Mouse (Mus musculus): ENCODE data around the gene Pfdn5. TPM values are rescaled to one million over a fixed set of nuclear protein-coding genes. Genes with fewer than 3 reads are reported as not detected.

The Pfdn5 gene
- 278 TPM for polyA plus RNA-seq (2014; fragmentation: Illumina TruSeq; extraction: RNeasy Lipid Tissue Mini Kit (QIAGEN cat#74804); ENCODE audit: low read depth, low replicate concordance)

GRCm38 (mm10) chr15:102326022-102326576, at the start of gene Pfdn5:
TSS of gene Pfdn5 (plus strand) at chr15:102326116.

GRCm38 (mm10) chr15:102279092-102279782, 46.7 kb upstream of the Pfdn5 start, which contains the start of gene Mfsd5:
TSS of gene Mfsd5 (plus strand) at chr15:102279454.

GRCm38 (mm10) chr15:102295633-102296367, 30.1 kb upstream of the Pfdn5 start, which contains the start of gene Espl1:
TSS of gene Espl1 (plus strand) at chr15:102296266.

GRCm38 (mm10) chr15:102331610-102332015, 5.7 kb downstream of the Pfdn5 start, which contains the start of gene Myg1:
TSS of gene Myg1 (plus strand) at chr15:102331709.

GRCm38 (mm10) chr15:102350138-102350941, 24.4 kb downstream of the Pfdn5 start, which contains the start of gene Aaas:
TSS of gene Aaas (minus strand) at chr15:102350771.

GRCm38 (mm10) chr15:102366733-102367344, 40.9 kb downstream of the Pfdn5 start, which contains the start of gene Sp7:
TSS of gene Sp7 (minus strand) at chr15:102367182.

Other genes starting within 250 kb of the Pfdn5 start
- 177 TPM for gene Tns2, start 225.7 kb upstream of the Pfdn5 start, polyA plus RNA-seq (2014; fragmentation: Illumina TruSeq; extraction: RNeasy Lipid Tissue Mini Kit (QIAGEN cat#74804); ENCODE audit: low read depth, low replicate concordance)
- 17.0 TPM for gene Spryd3, start 189.9 kb upstream of the Pfdn5 start, polyA plus RNA-seq (2014; fragmentation: Illumina TruSeq; extraction: RNeasy Lipid Tissue Mini Kit (QIAGEN cat#74804); ENCODE audit: low read depth, low replicate concordance)
- gene Igfbp6, start 181.8 kb upstream of the Pfdn5 start, polyA plus RNA-seq (2014; fragmentation: Illumina TruSeq; extraction: RNeasy Lipid Tissue Mini Kit (QIAGEN cat#74804); ENCODE audit: low read depth, low replicate concordance): 46.2 TPM
- not detected for gene Soat2, start 175.6 kb upstream of the Pfdn5 start, polyA plus RNA-seq (2014; fragmentation: Illumina TruSeq; extraction: RNeasy Lipid Tissue Mini Kit (QIAGEN cat#74804); ENCODE audit: low read depth, low replicate concordance)
- 39.0 TPM for gene Zfp740, start 122.9 kb upstream of the Pfdn5 start, polyA plus RNA-seq (2014; fragmentation: Illumina TruSeq; extraction: RNeasy Lipid Tissue Mini Kit (QIAGEN cat#74804); ENCODE audit: low read depth, low replicate concordance)
- gene Csad, start 121.4 kb upstream of the Pfdn5 start, polyA plus RNA-seq (2014; fragmentation: Illumina TruSeq; extraction: RNeasy Lipid Tissue Mini Kit (QIAGEN cat#74804); ENCODE audit: low read depth, low replicate concordance): 25.3 TPM
- 1.5 TPM for gene Itgb7, start 94.2 kb upstream of the Pfdn5 start, polyA plus RNA-seq (2014; fragmentation: Illumina TruSeq; extraction: RNeasy Lipid Tissue Mini Kit (QIAGEN cat#74804); ENCODE audit: low read depth, low replicate concordance)
- gene Rarg, start 68.6 kb upstream of the Pfdn5 start, polyA plus RNA-seq (2014; fragmentation: Illumina TruSeq; extraction: RNeasy Lipid Tissue Mini Kit (QIAGEN cat#74804); ENCODE audit: low read depth, low replicate concordance): 15.4 TPM
- gene Gm9918, start 55.6 kb upstream of the Pfdn5 start, polyA plus RNA-seq (2014; fragmentation: Illumina TruSeq; extraction: RNeasy Lipid Tissue Mini Kit (QIAGEN cat#74804); ENCODE audit: low read depth, low replicate concordance): not detected
- 19.2 TPM for gene Mfsd5, start 46.7 kb upstream of the Pfdn5 start, polyA plus RNA-seq (2014; fragmentation: Illumina TruSeq; extraction: RNeasy Lipid Tissue Mini Kit (QIAGEN cat#74804); ENCODE audit: low read depth, low replicate concordance)
- 3.6 TPM for gene Espl1, start 29.9 kb upstream of the Pfdn5 start, polyA plus RNA-seq (2014; fragmentation: Illumina TruSeq; extraction: RNeasy Lipid Tissue Mini Kit (QIAGEN cat#74804); ENCODE audit: low read depth, low replicate concordance)
- gene Myg1, start 5.6 kb downstream of the Pfdn5 start, polyA plus RNA-seq (2014; fragmentation: Illumina TruSeq; extraction: RNeasy Lipid Tissue Mini Kit (QIAGEN cat#74804); ENCODE audit: low read depth, low replicate concordance): 24.5 TPM
- 12.0 TPM for gene Aaas, start 24.7 kb downstream of the Pfdn5 start, polyA plus RNA-seq (2014; fragmentation: Illumina TruSeq; extraction: RNeasy Lipid Tissue Mini Kit (QIAGEN cat#74804); ENCODE audit: low read depth, low replicate concordance)
- gene Sp7, start 41.1 kb downstream of the Pfdn5 start, polyA plus RNA-seq (2014; fragmentation: Illumina TruSeq; extraction: RNeasy Lipid Tissue Mini Kit (QIAGEN cat#74804); ENCODE audit: low read depth, low replicate concordance): not detected
- gene Sp1, start 80.0 kb downstream of the Pfdn5 start, polyA plus RNA-seq (2014; fragmentation: Illumina TruSeq; extraction: RNeasy Lipid Tissue Mini Kit (QIAGEN cat#74804); ENCODE audit: low read depth, low replicate concordance): 15.9 TPM
- not detected for gene Amhr2, start 119.3 kb downstream of the Pfdn5 start, polyA plus RNA-seq (2014; fragmentation: Illumina TruSeq; extraction: RNeasy Lipid Tissue Mini Kit (QIAGEN cat#74804); ENCODE audit: low read depth, low replicate concordance)
- gene Prr13, start 132.9 kb downstream of the Pfdn5 start, polyA plus RNA-seq (2014; fragmentation: Illumina TruSeq; extraction: RNeasy Lipid Tissue Mini Kit (QIAGEN cat#74804); ENCODE audit: low read depth, low replicate concordance): 44.3 TPM
- 506 TPM for gene Pcbp2, start 144.4 kb downstream of the Pfdn5 start, polyA plus RNA-seq (2014; fragmentation: Illumina TruSeq; extraction: RNeasy Lipid Tissue Mini Kit (QIAGEN cat#74804); ENCODE audit: low read depth, low replicate concordance)
- not detected for gene Gm10337, start 177.6 kb downstream of the Pfdn5 start, polyA plus RNA-seq (2014; fragmentation: Illumina TruSeq; extraction: RNeasy Lipid Tissue Mini Kit (QIAGEN cat#74804); ENCODE audit: low read depth, low replicate concordance)
- gene Map3k12, start 190.9 kb downstream of the Pfdn5 start, polyA plus RNA-seq (2014; fragmentation: Illumina TruSeq; extraction: RNeasy Lipid Tissue Mini Kit (QIAGEN cat#74804); ENCODE audit: low read depth, low replicate concordance): 3.5 TPM
- gene Tarbp2, start 192.1 kb downstream of the Pfdn5 start, polyA plus RNA-seq (2014; fragmentation: Illumina TruSeq; extraction: RNeasy Lipid Tissue Mini Kit (QIAGEN cat#74804); ENCODE audit: low read depth, low replicate concordance): 56.6 TPM
- 4.1 TPM for gene Npff, start 198.8 kb downstream of the Pfdn5 start, polyA plus RNA-seq (2014; fragmentation: Illumina TruSeq; extraction: RNeasy Lipid Tissue Mini Kit (QIAGEN cat#74804); ENCODE audit: low read depth, low replicate concordance)

Measured in heart, adult 10 weeks (tissue).